Mouse (Mus musculus) neural tube, embryonic 12.5 days (tissue): ENCODE data around the gene Myh7. TPM values are rescaled to one million over a fixed set of nuclear protein-coding genes. Genes with fewer than 3 reads are reported as not detected.

Experiments
- ATAC-seq: fragments of 200-750 bp; cut with Nextera tagmentation; 2 replicates; pipeline ENCODE4 v1.8.0; 2017; ENCODE audit warnings: low read depth, mild to moderate bottlenecking, moderate TSS enrichment, moderate library complexity; ENCODE audit not compliant: low FRiP score
- H3K27ac ChIP-seq: fragments of 300-500 bp; sonication (generic); 2 replicates; pipeline ENCODE4 v1.5.1; 2016
- H3K27me3 ChIP-seq: fragments of 300-500 bp; sonication (generic); replicated peaks from 2 replicates; pipeline ENCODE4 v1.6.1; 2016; ENCODE audit warnings: mild to moderate bottlenecking
- H3K36me3 ChIP-seq: fragments of 300-500 bp; sonication (generic); 2 replicates; pipeline ENCODE4 v1.6.1; 2016; ENCODE audit warnings: mild to moderate bottlenecking
- H3K4me1 ChIP-seq: fragments of 300-500 bp; sonication (generic); 2 replicates; pipeline ENCODE4 v1.6.1; 2016
- H3K4me2 ChIP-seq: fragments of 300-500 bp; sonication (generic); replicated peaks from 2 replicates; pipeline ENCODE4 v1.6.1; 2016; ENCODE audit warnings: mild to moderate bottlenecking
- H3K4me3 ChIP-seq: fragments of 300-500 bp; sonication (generic); 2 replicates; pipeline ENCODE4 v1.5.1; 2016
- H3K9ac ChIP-seq: fragments of 300-500 bp; sonication (generic); 2 replicates; pipeline ENCODE4 v1.6.1; 2016; ENCODE audit warnings: mild to moderate bottlenecking
- H3K9me3 ChIP-seq: fragments of 300-500 bp; sonication (generic); 2 replicates; pipeline ENCODE4 v1.6.1; 2016; ENCODE audit warnings: mild to moderate bottlenecking
- WGBS: fragments of 180-500 bp; shearing (Covaris S2); methylation state at CpG from one replicate; pipeline ENCODE4 v1.1.7; 2016; 5-methylcytosine and 5-hydroxymethylcytosine counted together
- polyA plus RNA-seq: library from polyadenylated mRNA; unstranded; fragments of >200 nt; fragmentation: Nextera tagmentation; extraction: Ambion mirVana; gene quantifications from 2 replicates; pipeline ENCODE4 v1.2.1, GENCODE M21; 2016

Myh7 gene
- polyA plus RNA-seq, 1 experiment from 2014 or later, result 7.0 TPM

DNA sequence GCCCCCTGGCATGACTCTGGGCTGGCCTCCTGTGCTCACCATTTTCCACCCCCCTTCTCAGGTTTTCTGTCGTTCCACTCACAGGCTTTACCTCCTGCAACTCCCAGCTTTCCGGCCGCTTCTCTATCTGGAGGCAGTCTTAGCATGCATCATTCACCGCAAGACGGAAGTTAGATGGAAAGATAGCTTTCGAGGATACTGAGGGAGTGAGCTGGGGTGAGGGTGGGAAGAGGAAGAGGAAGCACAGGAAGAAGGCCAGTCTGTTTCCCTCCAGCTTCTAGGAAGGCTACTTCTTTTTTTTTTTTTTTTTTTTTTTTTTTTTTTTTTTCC lies 57.6 kb downstream of the Myh7 start:
- ATAC-seq, result no peak
- Histone ChIP-seq H3K36me3 (no peaks in the 10 kb centered on the region), H3K4me2 (peak overlapping the region; percentile 38), H3K27ac (no peak overlapping the region), H3K4me1 (peaks cover 17% of the 10 kb centered on the region), H3K4me3 (no peak overlapping the region), H3K27me3 (no peaks in the 10 kb centered on the region), H3K9me3 (no peaks in the 10 kb centered on the region), H3K9ac (peak overlapping the region; percentile 42; the same call in 1 of the 2 replicates)
- 63% methylated on average over 6 of the region's 6 CpGs for WGBS

DNA sequence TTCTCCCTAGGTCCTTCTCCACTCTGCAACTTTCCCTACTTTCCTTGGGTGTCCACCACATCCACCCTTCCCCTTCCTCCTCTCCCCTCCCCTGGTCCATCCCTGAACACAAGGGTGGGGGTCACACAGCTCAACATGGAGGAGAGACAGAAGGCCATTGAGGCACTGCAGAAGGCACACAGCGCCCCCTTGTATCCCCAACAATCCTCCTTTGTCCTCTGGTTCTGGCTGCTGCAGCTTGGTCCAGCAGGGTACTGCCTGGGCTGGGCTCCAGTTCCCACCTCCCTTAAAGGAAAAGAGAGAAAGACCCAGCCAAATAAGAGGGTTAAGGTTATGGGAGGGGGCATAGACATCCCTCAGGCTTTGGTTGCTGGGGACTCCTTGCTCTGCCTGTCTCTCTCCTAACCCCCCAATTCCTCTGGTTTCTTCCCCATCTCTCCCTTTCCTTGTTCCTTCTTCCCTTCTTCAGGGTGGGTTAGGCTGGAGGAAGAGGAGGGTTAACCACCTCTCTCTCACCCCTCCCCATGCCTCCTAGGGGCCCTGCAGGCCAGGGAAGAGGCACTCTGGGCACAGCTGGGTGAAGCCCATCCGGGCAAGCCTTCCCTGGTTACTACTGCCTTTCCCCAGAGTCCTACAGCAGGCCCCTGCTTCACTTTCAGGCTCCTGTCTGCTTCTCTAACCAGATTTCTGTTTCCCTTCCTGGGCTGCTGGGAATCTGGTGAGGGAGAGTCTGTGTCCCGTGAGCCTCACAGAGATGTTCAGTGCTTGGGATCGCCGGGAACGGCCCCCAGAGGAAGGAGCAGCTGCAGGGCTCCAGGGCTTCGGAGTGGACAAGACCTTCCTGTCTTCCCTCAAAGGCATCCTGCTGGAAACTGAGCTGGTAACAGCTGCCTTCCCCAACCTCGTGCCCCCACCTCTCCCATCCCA lies 58.3 kb downstream of the Myh7 start, which contains the start of gene Cmtm5:
Cmtm5 (plus strand) TSS at position 358 of the 927 bp plus-strand sequence.
- peaks cover 17% of the 10 kb centered on the region for H3K4me1 ChIP-seq
- WGBS, result 32% methylated on average over 8 of the region's 8 CpGs
- 0 out of 2 replicates have a peak, but pooled peaks have one; percentile 26 for ATAC-seq
- no peak within 1 kb of the TSS for H3K4me3 ChIP-seq
- no peaks in the 10 kb centered on the region for H3K36me3 ChIP-seq
- no peaks in the 10 kb centered on the region for H3K27me3 ChIP-seq
- H3K9me3 ChIP-seq, result no peaks in the 10 kb centered on the region
- peak within 1 kb of the TSS; percentile 50; the same call in 1 of the 2 replicates for H3K27ac ChIP-seq
- H3K4me2 ChIP-seq, result peak within 1 kb of the TSS; percentile 38
- H3K9ac ChIP-seq, result peak within 1 kb of the TSS; percentile 42; the same call in 1 of the 2 replicates

- H3K4me2 ChIP-seq, result peak within 1 kb of the TSS; percentile 35
- no peak within 1 kb of the TSS for H3K4me3 ChIP-seq
- no peak within 1 kb of the TSS for H3K27ac ChIP-seq
- no peaks in the 10 kb centered on the region for H3K27me3 ChIP-seq
- H3K9ac ChIP-seq, result no peak within 1 kb of the TSS
- no peak for ATAC-seq
- H3K4me1 ChIP-seq, result peaks cover 20% of the 10 kb centered on the region
- WGBS, result 33% methylated on average over 6 of the region's 6 CpGs
- H3K9me3 ChIP-seq, result no peaks in the 10 kb centered on the region
- H3K36me3 ChIP-seq, result no peaks in the 10 kb centered on the region
Observed at GRCm38 (mm10) chr14:54932645-54933150, 61.7 kb downstream of the Myh7 start, which contains the start of gene Il25. Gene Il25 (plus strand): TSS chr14:54932695.

GRCm38 (mm10) chr14:54930431-54930830 lies 64.0 kb downstream of the Myh7 start:
- WGBS, result 5% methylated on average over 2 of the region's 2 CpGs
- no peak overlapping the region for H3K4me3 ChIP-seq
- ATAC-seq, result no peak
- no peaks in the 10 kb centered on the region for H3K9me3 ChIP-seq
- H3K36me3 ChIP-seq, result no peaks in the 10 kb centered on the region
- H3K9ac ChIP-seq, result no peak overlapping the region
- peaks cover 15% of the 10 kb centered on the region for H3K4me1 ChIP-seq
- no peaks in the 10 kb centered on the region; the same call in 1 of the 2 replicates for H3K27me3 ChIP-seq
- H3K27ac ChIP-seq, result no peak overlapping the region
- H3K4me2 ChIP-seq, result no peak overlapping the region

GRCm38 (mm10) chr14:54929801-54930200 lies 64.6 kb downstream of the Myh7 start:
- WGBS, result 82% methylated on average over 5 of the region's 5 CpGs

GRCm38 (mm10) chr14:54927296-54927695 lies 67.1 kb downstream of the Myh7 start:
- ATAC-seq, result no peak
- no peaks in the 10 kb centered on the region for H3K36me3 ChIP-seq
- no peaks in the 10 kb centered on the region; the same call in 1 of the 2 replicates for H3K27me3 ChIP-seq
- peak overlapping the region; percentile 85 for H3K9ac ChIP-seq
- no peaks in the 10 kb centered on the region for H3K9me3 ChIP-seq
- peak overlapping the region; percentile 53; the same call in 1 of the 2 replicates for H3K4me3 ChIP-seq
- H3K4me1 ChIP-seq, result peaks cover 28% of the 10 kb centered on the region
- H3K27ac ChIP-seq, result peak overlapping the region; percentile 89; the same call in 1 of the 2 replicates
- 11% methylated on average over 7 of the region's 7 CpGs for WGBS
- peak overlapping the region; percentile 92 for H3K4me2 ChIP-seq

More at GRCm38 (mm10) chr14:54929801-54930200, 64.6 kb downstream of the Myh7 start:
- Histone ChIP-seq H3K9ac (no peak overlapping the region), H3K36me3 (no peaks in the 10 kb centered on the region), H3K27me3 (no peaks in the 10 kb centered on the region; the same call in 1 of the 2 replicates), H3K27ac (no peak overlapping the region), H3K9me3 (no peaks in the 10 kb centered on the region), H3K4me1 (peaks cover 20% of the 10 kb centered on the region), H3K4me2 (no peak overlapping the region), H3K4me3 (no peak overlapping the region)
- ATAC-seq, result no peak

DNA sequence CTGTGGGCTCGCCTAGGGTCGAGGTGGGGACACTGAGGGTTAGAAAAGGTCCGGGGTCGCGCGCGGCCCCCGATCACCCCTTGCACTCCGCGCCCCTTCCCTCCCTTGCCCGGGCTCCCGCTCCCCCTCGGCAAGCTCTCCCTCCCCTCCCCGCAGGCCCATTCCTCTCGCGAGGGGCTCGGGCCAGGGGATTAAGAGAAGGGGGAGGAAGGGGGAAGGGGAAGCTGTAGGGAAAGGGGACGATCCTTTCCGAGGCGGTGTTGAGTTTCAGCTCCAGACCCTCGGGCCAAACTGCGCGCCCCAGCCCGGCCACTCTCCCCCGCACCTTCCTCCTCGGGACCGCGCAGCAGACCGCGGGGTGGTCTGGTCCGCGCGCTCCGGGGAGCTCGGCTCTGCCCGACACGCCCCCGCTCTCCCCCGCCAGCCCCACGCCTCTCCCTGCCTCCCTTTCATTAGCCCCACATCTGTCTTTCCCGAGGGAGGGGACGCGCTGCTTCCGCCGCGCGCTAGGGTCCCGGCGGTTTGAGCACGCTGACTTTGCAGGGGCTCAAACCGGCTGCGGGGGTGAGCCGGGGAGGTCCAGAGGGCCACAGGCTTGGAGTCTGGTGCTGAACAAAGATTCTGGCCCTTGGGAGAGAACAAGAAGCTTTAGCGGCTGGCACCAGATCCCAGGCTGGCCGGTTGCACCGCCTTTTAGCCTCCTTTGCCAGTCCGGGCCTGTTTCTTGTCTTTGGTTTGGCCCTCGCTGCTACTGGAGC lies 67.8 kb downstream of the Myh7 start:
- H3K27me3 ChIP-seq, result no peaks in the 10 kb centered on the region; the same call in 1 of the 2 replicates
- H3K9me3 ChIP-seq, result peaks cover 5% of the 10 kb centered on the region
- H3K27ac ChIP-seq, result peak overlapping the region; percentile 89
- peaks cover 6% of the 10 kb centered on the region for H3K36me3 ChIP-seq
- peak overlapping the region; percentile 53 for H3K4me3 ChIP-seq
- H3K9ac ChIP-seq, result peak overlapping the region; percentile 85
- peak; percentile 77 for ATAC-seq
- H3K4me2 ChIP-seq, result peak overlapping the region; percentile 92
- whole genome bisulfite sequencing, result under 1% methylated on average over 51 of the region's 58 CpGs
- peaks cover 28% of the 10 kb centered on the region for H3K4me1 ChIP-seq

GRCm38 (mm10) chr14:54925349-54926342 lies 68.8 kb downstream of the Myh7 start, which contains the start of gene Efs:
Gene Efs (minus strand): TSS chr14:54926126.
- peaks cover 15% of the 10 kb centered on the region for H3K9me3 ChIP-seq
- peaks cover 14% of the 10 kb centered on the region for H3K36me3 ChIP-seq
- peak within 1 kb of the TSS; percentile 85 for H3K9ac ChIP-seq
- H3K4me3 ChIP-seq, result peak within 1 kb of the TSS; percentile 53
- ATAC-seq, result peak; percentile 63
- H3K4me2 ChIP-seq, result peak within 1 kb of the TSS; percentile 92
- peaks cover 28% of the 10 kb centered on the region for H3K4me1 ChIP-seq
- WGBS, result 1% methylated on average over 56 of the region's 57 CpGs
- H3K27me3 ChIP-seq, result no peaks in the 10 kb centered on the region; the same call in 1 of the 2 replicates
- H3K27ac ChIP-seq, result peak within 1 kb of the TSS; percentile 89

- H3K9me3 ChIP-seq, result peaks cover 18% of the 10 kb centered on the region
- H3K36me3 ChIP-seq, result peaks cover 23% of the 10 kb centered on the region
- H3K27me3 ChIP-seq, result no peaks in the 10 kb centered on the region; the same call in 1 of the 2 replicates
- peak overlapping the region; percentile 85 for H3K9ac ChIP-seq
- H3K4me1 ChIP-seq, result peaks cover 25% of the 10 kb centered on the region
- peak overlapping the region; percentile 92 for H3K4me2 ChIP-seq
- peak overlapping the region; percentile 89 for H3K27ac ChIP-seq
- peak; percentile 42; the same call in 1 of the 2 replicates for ATAC-seq
- peak overlapping the region; percentile 53 for H3K4me3 ChIP-seq
- 7% methylated on average over 7 of the region's 7 CpGs for WGBS
Observed at GRCm38 (mm10) chr14:54924641-54925348, 69.6 kb downstream of the Myh7 start.
